In the genomic region with DNA sequence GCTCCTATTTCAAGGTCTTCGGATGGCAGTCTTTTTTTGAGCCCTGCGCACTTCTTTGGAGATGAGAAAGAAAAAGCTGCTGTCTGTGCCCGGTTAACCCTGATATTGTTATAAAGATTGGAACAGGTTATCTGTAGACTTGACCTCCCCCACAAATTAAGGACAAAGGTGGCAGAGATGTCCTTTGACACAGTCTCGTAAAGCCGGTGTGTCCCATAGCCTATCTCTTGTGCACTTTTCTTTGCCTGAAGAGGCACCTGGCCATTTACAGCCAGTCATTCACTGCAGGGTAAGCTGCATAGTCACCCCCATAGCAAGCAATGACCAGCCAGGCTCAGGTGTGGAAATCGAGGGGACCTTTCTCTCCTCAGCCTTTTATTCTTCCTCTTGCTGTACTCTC, we compare ENCODE assay signal across 8 mouse cellular contexts. TPM values are rescaled to one million over a fixed set of nuclear protein-coding genes. Genes with fewer than 3 reads are reported as not detected.
DNase-seq lines count a peak whose midpoint lies in the region; ATAC-seq and TF ChIP-seq lines count a peak whose summit lies in the region.

No protein-coding gene starts in this region.

- H3K4me1 ChIP-seq in ES-Bruce4 (ENCODE audit: control insufficient read depth, insufficient read depth, low read length): peaks cover 1% of the 10 kb centered on the region
- peaks cover 9% of the 10 kb centered on the region for H3K4me1 ChIP-seq in heart, embryonic 16.5 days (ENCODE audit: control insufficient read depth, insufficient read depth, low read length)
- peaks cover 6 to 9% of the 10 kb centered on the region in 2 experiments; a peak in 3 of 4 replicates for H3K4me1 ChIP-seq in liver, embryonic 14.5 days (replicated peaks; ENCODE audit: control insufficient read depth in 2 of 2, insufficient read depth in 2 of 2, low read length in 1 of 2)

- H3K27me3 ChIP-seq in ES-Bruce4 (ENCODE audit: control insufficient read depth, insufficient read depth, low read length, poor library complexity, severe bottlenecking): no peaks in the 10 kb centered on the region
- no peaks in the 10 kb centered on the region for H3K27me3 ChIP-seq in heart, embryonic 16.5 days (ENCODE audit: control insufficient read depth, insufficient read depth, low read length)
- no peaks in the 10 kb centered on the region for H3K27me3 ChIP-seq in liver, embryonic 14.5 days (ENCODE audit: control insufficient read depth, insufficient read depth, low read length)

- intact Hi-C loops in gastrocnemius, adult 2 months (cut with DNase I): no loop called here
- intact Hi-C loops in gastrocnemius, postnatal 14 days (cut with DNase I; ENCODE audit: low total_unique reads): no loop called here
- intact Hi-C loops in left cerebral cortex, postnatal 10 days (cut with DNase I): no loop called here

- H3K9me3 ChIP-seq in ES-Bruce4 (replicated peaks; ENCODE audit: control insufficient read depth, insufficient read depth, low read length, poor library complexity, severe bottlenecking): no peaks in the 10 kb centered on the region
- no peaks in the 10 kb centered on the region for H3K9me3 ChIP-seq in heart, embryonic 16.5 days (replicated peaks; ENCODE audit: control insufficient read depth, low read length)
- H3K9me3 ChIP-seq in liver, embryonic 14.5 days (ENCODE audit: control insufficient read depth, low read length): no peaks in the 10 kb centered on the region

- ATAC-seq in heart, embryonic 16.5 days (replicated peaks; ENCODE audit: extremely low read depth, insufficient read depth, low FRiP score): no peak
- no peak for ATAC-seq in liver, embryonic 14.5 days (ENCODE audit: insufficient read depth)
- no peak for ATAC-seq in inflammation-experienced regulatory T-cells, adult 6 months

- WGBS in heart, embryonic 16.5 days: 22% methylated on average over 6 of the region's 6 CpGs
- WGBS in liver, embryonic 14.5 days (ENCODE audit: insufficient replicate concordance): 26% methylated on average over 6 of the region's 6 CpGs

- no peak for TF ChIP-seq POLR2A in ES-Bruce4 (IDR thresholded peaks at IDR 0.05; ENCODE audit: insufficient read depth, low read length)

- peak overlapping the region; percentile 87 for H3K4me3 ChIP-seq in gastrocnemius, adult 2 months
- H3K4me3 ChIP-seq in ES-Bruce4 (ENCODE audit: low read depth, low read length): peak overlapping the region; percentile 91
- peak overlapping the region; percentile 83 for H3K4me3 ChIP-seq in heart, embryonic 16.5 days (ENCODE audit: low read length)
- peak overlapping the region; percentile 72 to 76 for H3K4me3 ChIP-seq in liver, embryonic 14.5 days (ENCODE audit: insufficient read depth in 1 of 2, low read depth in 2 of 2, low read length in 2 of 2)

- H3K36me3 ChIP-seq in ES-Bruce4 (ENCODE audit: control insufficient read depth, insufficient read depth, low read length, poor library complexity, severe bottlenecking): no peaks in the 10 kb centered on the region
- 0 out of 2 replicates have a peak, but pooled peaks cover 3% of the 10 kb centered on the region for H3K36me3 ChIP-seq in heart, embryonic 16.5 days (ENCODE audit: control insufficient read depth, insufficient read depth)
- H3K36me3 ChIP-seq in liver, embryonic 14.5 days (replicated peaks; ENCODE audit: control insufficient read depth, insufficient read depth, low read depth): no peaks in the 10 kb centered on the region

- peak overlapping the region; percentile 54 for H3K9ac ChIP-seq in ES-Bruce4 (ENCODE audit: low read depth, poor library complexity, severe bottlenecking)
- H3K9ac ChIP-seq in heart, embryonic 16.5 days (ENCODE audit: low read length): peak overlapping the region; percentile 85
- H3K9ac ChIP-seq in liver, embryonic 14.5 days (replicated peaks): peak overlapping the region; percentile 63

- peak overlapping the region; percentile 87 for H3K27ac ChIP-seq in gastrocnemius, adult 2 months
- H3K27ac ChIP-seq in ES-Bruce4 (ENCODE audit: insufficient read depth, low read length): no peak overlapping the region
- H3K27ac ChIP-seq in heart, embryonic 16.5 days (ENCODE audit: low read length): peak overlapping the region; percentile 57
- no peak overlapping the region for H3K27ac ChIP-seq in liver, embryonic 14.5 days

- TF ChIP-seq CTCF in gastrocnemius, adult 2 months (IDR thresholded peaks at IDR 0.05): no peak
- TF ChIP-seq CTCF in ES-Bruce4 (IDR thresholded peaks at IDR 0.05; ENCODE audit: low read depth, low read length): no peak
- no peak for TF ChIP-seq CTCF in liver, embryonic 14.5 days (IDR thresholded peaks at IDR 0.05; ENCODE audit: low read depth)

- no peak for TF ChIP-seq EP300 in ES-Bruce4 (IDR thresholded peaks at IDR 0.05; ENCODE audit: insufficient read depth, low read depth, low read length)
- no peak for TF ChIP-seq EP300 in liver, embryonic 14.5 days (IDR thresholded peaks at IDR 0.05; ENCODE audit: low read depth)

- peak overlapping the region; percentile 76 for H3K4me2 ChIP-seq in heart, embryonic 16.5 days (ENCODE audit: low read depth, low read length)
- H3K4me2 ChIP-seq in liver, embryonic 14.5 days (ENCODE audit: low read depth): peak overlapping the region; percentile 76

- DNase-seq in gastrocnemius, adult 2 months: no peak
- no peak for DNase-seq in gastrocnemius, postnatal 14 days
- DNase-seq in liver, embryonic 14.5 days (ENCODE audit: low read depth in 3 of 3, low spot score in 3 of 3): no peak
- DNase-seq in left cerebral cortex, postnatal 10 days (ENCODE audit: extremely low spot score in 1 of 2, low spot score in 2 of 2): no peak
- no peak for DNase-seq in cerebellum, postnatal 14 days

RNA-seq across cellular contexts. Expression of a gene that starts 0.8 kb away (rescaled TPM):
- total RNA-seq in gastrocnemius, adult 2 months (2021): 10 to 100 TPM; 55.2 to 96.6 TPM
- total RNA-seq in gastrocnemius, postnatal 14 days (2021): 10 to 100 TPM; 59.0 to 84.8 TPM
- 30.1 and 35.7 TPM in 2 replicates for polyA plus RNA-seq in ES-Bruce4 (2011; ENCODE audit: insufficient read depth, insufficient read length, low read depth, missing spikeins)
- 88.0 and 91.4 TPM in 2 replicates for polyA plus RNA-seq in heart, embryonic 16.5 days (2015; fragmentation: Nextera tagmentation; extraction: Ambion mirVana)
- 5.8 and 8.6 TPM in 2 replicates for polyA plus RNA-seq in liver, embryonic 14.5 days (2012; rRNA removed)
- 12.3 and 14.0 TPM in 2 replicates for polyA plus RNA-seq in liver, embryonic 14.5 days (2014; fragmentation: Nextera tagmentation; extraction: Ambion mirVana)
- total RNA-seq in left cerebral cortex, postnatal 10 days (2021): 10 to 100 TPM; 15.7 to 16.5 TPM
- 10 to 100 TPM; 41.0 to 53.4 (median 48.2) TPM for polyA plus RNA-seq in inflammation-experienced regulatory T-cells, adult 6 months (2017; shearing (Covaris generic))

RNA-seq across cellular contexts. Expression of a gene that starts 13.5 kb away (rescaled TPM):
- total RNA-seq in gastrocnemius, adult 2 months (2021): 10 to 100 TPM; 61.9 to 83.9 TPM
- 10 to 100 TPM; 49.0 to 53.4 TPM for total RNA-seq in gastrocnemius, postnatal 14 days (2021)
- polyA plus RNA-seq in ES-Bruce4 (2011; ENCODE audit: insufficient read depth, insufficient read length, low read depth, missing spikeins): 131 and 133 TPM in 2 replicates
- polyA plus RNA-seq in heart, embryonic 16.5 days (2015; fragmentation: Nextera tagmentation; extraction: Ambion mirVana): 45.6 and 46.9 TPM in 2 replicates
- 15.3 and 17.7 TPM in 2 replicates for polyA plus RNA-seq in liver, embryonic 14.5 days (2012; rRNA removed)
- 18.0 and 22.0 TPM in 2 replicates for polyA plus RNA-seq in liver, embryonic 14.5 days (2014; fragmentation: Nextera tagmentation; extraction: Ambion mirVana)
- total RNA-seq in left cerebral cortex, postnatal 10 days (2021): 10 to 100 TPM; 46.7 to 48.8 TPM
- 10 to 100 TPM; 55.7 to 65.6 (median 62.7) TPM for polyA plus RNA-seq in inflammation-experienced regulatory T-cells, adult 6 months (2017; shearing (Covaris generic))

RNA-seq across cellular contexts. Expression of a gene that starts 26.5 kb away (rescaled TPM):
- total RNA-seq in gastrocnemius, adult 2 months (2021): 100 to 1,000 TPM; 164 to 181 TPM
- total RNA-seq in gastrocnemius, postnatal 14 days (2021): 100 to 1,000 TPM in 1 of 2 experiments, 10 to 100 TPM in 1; 92.4 to 112 TPM
- polyA plus RNA-seq in ES-Bruce4 (2011; ENCODE audit: insufficient read depth, insufficient read length, low read depth, missing spikeins): 58.4 and 72.2 TPM in 2 replicates
- 21.3 and 25.5 TPM in 2 replicates for polyA plus RNA-seq in heart, embryonic 16.5 days (2015; fragmentation: Nextera tagmentation; extraction: Ambion mirVana)
- 5.0 and 6.4 TPM in 2 replicates for polyA plus RNA-seq in liver, embryonic 14.5 days (2012; rRNA removed)
- polyA plus RNA-seq in liver, embryonic 14.5 days (2014; fragmentation: Nextera tagmentation; extraction: Ambion mirVana): 9.9 and 10.1 TPM in 2 replicates
- 10 to 100 TPM; 54.3 to 58.7 TPM for total RNA-seq in left cerebral cortex, postnatal 10 days (2021)
- 10 to 100 TPM in 1 of 3 experiments, 1 to 10 TPM in 2; 7.7 to 11.9 (median 9.2) TPM for polyA plus RNA-seq in inflammation-experienced regulatory T-cells, adult 6 months (2017; shearing (Covaris generic))

Comparison
In these comparisons a context has a peak if more than half of its experiments do, and no peak if none do; other contexts are left out.
1. H3K27ac ChIP-seq: peak in gastrocnemius, adult 2 months (single experiment) and heart, embryonic 16.5 days (single experiment); none in ES-Bruce4 (single experiment) and liver, embryonic 14.5 days (single experiment).
2. Peak in every context shown above with its lines, with median percentiles within 50 percentile points of each other: H3K4me3 ChIP-seq and H3K9ac ChIP-seq.